Mouse (Mus musculus) ES-Bruce4 (cell line): Measurements from ENCODE around the gene Anapc16.

Source experiments
- CTCF ChIP-seq: IDR thresholded peaks from one replicate; pipeline ENCODE4 v1.8.1; 2011; ENCODE audit warnings: low read depth, low read length
- EP300 ChIP-seq: IDR thresholded peaks from 2 replicates; pipeline ENCODE4 v1.6.1; 2011; ENCODE audit warnings: low read depth, low read length; ENCODE audit not compliant: insufficient read depth
- POLR2A ChIP-seq: IDR thresholded peaks from one replicate; pipeline ENCODE4 v1.8.1; 2011; ENCODE audit warnings: low read length; ENCODE audit not compliant: insufficient read depth

GRCm38 (mm10) chr10:59977715-59978343 lies 25.1 kb downstream of the Anapc16 start:
- TF ChIP-seq CTCF (no peak), EP300 (no peak), POLR2A (no peak)
